Mouse (Mus musculus): ENCODE measurements around the gene Pfkm.

The Pfkm gene

DNA sequence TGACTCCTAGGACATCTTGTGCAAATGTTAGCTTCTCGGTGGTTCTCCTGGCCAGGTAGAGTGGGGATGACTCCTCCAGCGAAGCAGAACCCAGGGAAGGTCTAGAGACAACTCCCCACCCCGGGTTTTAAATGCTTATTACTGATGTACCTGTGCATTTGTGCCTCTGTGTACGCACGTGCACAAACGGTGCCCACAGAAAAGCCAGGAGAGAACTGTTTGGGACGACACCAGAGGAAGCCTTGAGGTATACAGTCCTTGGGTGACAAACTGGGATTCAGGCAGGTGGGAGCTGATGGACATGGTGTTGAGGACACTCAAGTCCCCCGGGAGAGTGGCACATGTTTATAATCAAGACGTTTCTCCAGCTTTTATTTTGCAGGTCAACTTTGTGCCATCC, 78.5 kb downstream of the Pfkm start:
- no peak for DNase-seq (ENCODE audit: low spot score in 2 of 2)

GRCm38 (mm10) chr15:98172113-98172512, 79.7 kb downstream of the Pfkm start:
- no peak for DNase-seq (ENCODE audit: low spot score in 2 of 2)

- no peak for DNase-seq (ENCODE audit: low spot score in 2 of 2)
These were observed 81.4 kb downstream of the Pfkm start for GRCm38 (mm10) chr15:98173821-98174220.

GRCm38 (mm10) chr15:98177320-98177719, 84.9 kb downstream of the Pfkm start:
- DNase-seq (ENCODE audit: low spot score in 2 of 2), result no peak

DNA sequence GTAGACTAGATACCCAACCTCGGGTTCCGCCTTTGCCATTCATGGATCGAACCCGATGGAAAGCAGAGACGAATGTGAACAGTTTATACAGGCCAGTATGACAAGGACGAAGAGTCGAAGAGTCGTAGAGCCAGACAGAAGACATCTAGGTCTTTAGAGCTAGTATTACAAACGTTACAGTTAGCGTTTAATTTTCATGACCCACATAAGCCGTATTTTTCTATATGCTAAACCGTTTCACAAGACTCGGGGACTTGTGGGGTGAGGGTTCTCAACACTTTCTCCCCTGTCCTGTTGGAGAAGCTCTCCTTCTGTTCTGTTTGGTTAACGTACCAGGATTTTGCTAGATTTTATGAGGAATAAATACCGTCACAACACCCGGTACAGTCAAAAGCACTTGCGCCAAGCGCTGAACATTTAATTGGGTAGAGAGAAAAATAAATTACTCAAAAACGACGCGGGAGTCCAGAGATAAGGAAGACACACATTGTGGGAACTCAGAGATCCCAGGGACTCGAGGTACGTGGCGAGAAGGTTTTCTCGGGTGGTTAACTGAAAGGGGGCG, 88.3 kb downstream of the Pfkm start:
- DNase-seq (ENCODE audit: low spot score in 2 of 2), result no peak

- peak; percentile 87 to 93 for DNase-seq (ENCODE audit: low spot score in 2 of 2)
These were observed 88.8 kb downstream of the Pfkm start for GRCm38 (mm10) chr15:98181132-98181711.
